ENCODE assay signal across 8 mouse cellular contexts in the genomic region with DNA sequence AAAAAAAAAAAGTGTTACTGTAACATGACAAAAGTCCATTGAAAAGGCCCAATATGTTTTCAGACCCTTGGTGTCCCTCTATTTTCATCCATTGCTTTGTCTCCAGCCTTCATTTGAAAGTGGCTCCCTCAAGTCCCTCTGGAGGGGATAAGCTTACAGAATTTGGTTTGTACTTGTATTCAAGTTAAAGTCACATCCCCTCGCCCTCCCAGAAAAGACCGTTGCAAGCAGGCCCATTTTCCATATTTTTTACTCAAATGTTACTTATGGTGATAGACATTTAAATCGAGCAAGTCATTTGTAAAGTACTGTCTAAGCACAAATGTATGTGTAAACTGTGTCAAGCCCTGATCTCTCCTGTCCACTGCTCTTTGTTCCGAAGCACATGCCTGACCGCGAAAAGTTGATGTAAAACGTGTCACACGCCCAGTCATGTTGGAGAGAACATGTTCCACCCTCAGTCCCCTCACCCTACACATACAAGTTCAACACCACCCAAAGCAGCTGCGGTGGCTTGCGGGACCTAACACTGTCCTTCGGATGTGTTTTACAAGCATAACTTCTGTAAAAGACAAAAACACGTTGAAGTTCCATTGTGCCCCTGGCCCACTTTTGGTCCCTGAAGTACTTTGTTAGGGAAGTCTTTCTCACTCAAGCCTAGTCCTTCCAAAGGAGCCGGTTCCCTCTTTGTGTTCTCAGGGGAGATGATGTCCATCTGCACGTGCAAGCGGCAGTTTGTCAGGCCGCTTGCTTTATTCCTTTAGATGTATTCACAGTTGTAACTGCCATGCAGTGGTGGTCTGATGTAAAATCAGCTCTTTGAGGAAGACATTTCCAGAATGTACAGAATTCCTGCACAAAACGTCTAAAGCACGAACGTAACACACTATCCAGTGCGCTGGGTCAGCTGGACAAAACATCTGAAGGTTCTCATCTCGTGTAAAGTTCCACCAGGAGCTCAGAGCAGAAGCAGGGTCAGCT. TPM values are rescaled to one million over a fixed set of nuclear protein-coding genes. Genes with fewer than 3 reads are reported as not detected.
DNase-seq lines count a peak whose midpoint lies in the region; ATAC-seq and TF ChIP-seq lines count a peak whose summit lies in the region.

No protein-coding gene starts in this region.

- 35% methylated on average over 21 of the region's 21 CpGs for WGBS in kidney, embryonic 14.5 days
- WGBS in heart, embryonic 15.5 days, result 25% methylated on average over 21 of the region's 21 CpGs
- 20% methylated on average over 21 of the region's 21 CpGs for WGBS in liver, embryonic 13.5 days (ENCODE audit: insufficient replicate concordance)
- 44% methylated on average over 21 of the region's 21 CpGs for WGBS in neural tube, embryonic 11.5 days

- H3K4me1 ChIP-seq in kidney, embryonic 14.5 days (ENCODE audit: control insufficient read depth, insufficient read depth, low read length), result peaks cover 30% of the 10 kb centered on the region
- peaks cover 45% of the 10 kb centered on the region for H3K4me1 ChIP-seq in heart, embryonic 15.5 days (replicated peaks)
- peaks cover 62% of the 10 kb centered on the region for H3K4me1 ChIP-seq in liver, embryonic 13.5 days (replicated peaks)
- peaks cover 9% of the 10 kb centered on the region; the same call in 1 of the 2 replicates for H3K4me1 ChIP-seq in neural tube, embryonic 11.5 days (ENCODE audit: control insufficient read depth, insufficient read depth, low read length)

- no peaks in the 10 kb centered on the region for H3K27me3 ChIP-seq in kidney, embryonic 14.5 days (ENCODE audit: control insufficient read depth, insufficient read depth, low read length)
- no peaks in the 10 kb centered on the region for H3K27me3 ChIP-seq in heart, embryonic 15.5 days
- no peaks in the 10 kb centered on the region for H3K27me3 ChIP-seq in liver, embryonic 13.5 days
- no peaks in the 10 kb centered on the region for H3K27me3 ChIP-seq in neural tube, embryonic 11.5 days (ENCODE audit: control insufficient read depth, insufficient read depth, low read length)

- DNase-seq in kidney, adult 8-10 months, result no peak
- DNase-seq in brain, embryonic 14.5 days (ENCODE audit: low read depth), result peak; percentile 65
- DNase-seq in liver, embryonic 13.5 days, result peak; percentile 50
- peak; percentile 52 for DNase-seq in neural tube, embryonic 11.5 days (ENCODE audit: low spot score)
- no peak for DNase-seq in urinary bladder, postnatal 14 days (ENCODE audit: low spot score)
- DNase-seq in T-cell, adult 2 months (ENCODE audit: low spot score), result no peak

- no peaks in the 10 kb centered on the region for H3K36me3 ChIP-seq in kidney, embryonic 14.5 days (ENCODE audit: control insufficient read depth, insufficient read depth, low read length)
- no peaks in the 10 kb centered on the region for H3K36me3 ChIP-seq in heart, embryonic 15.5 days
- 0 out of 2 replicates have a peak, but pooled peaks cover 14% of the 10 kb centered on the region for H3K36me3 ChIP-seq in liver, embryonic 13.5 days
- no peaks in the 10 kb centered on the region for H3K36me3 ChIP-seq in neural tube, embryonic 11.5 days (ENCODE audit: control insufficient read depth, insufficient read depth, low read length)

- peak overlapping the region; percentile 65 for H3K4me2 ChIP-seq in kidney, embryonic 14.5 days (replicated peaks; ENCODE audit: low read depth, low read length)
- peak overlapping the region; percentile 74 for H3K4me2 ChIP-seq in heart, embryonic 15.5 days
- peak overlapping the region; percentile 88 for H3K4me2 ChIP-seq in liver, embryonic 13.5 days
- peak overlapping the region; percentile 96 for H3K4me2 ChIP-seq in neural tube, embryonic 11.5 days (ENCODE audit: low read depth)

- H3K27ac ChIP-seq in kidney, embryonic 14.5 days (ENCODE audit: low read depth, low read length), result peak overlapping the region; percentile 100
- H3K27ac ChIP-seq in heart, embryonic 15.5 days, result peak overlapping the region; percentile 100
- peak overlapping the region; percentile 100 for H3K27ac ChIP-seq in liver, embryonic 13.5 days
- H3K27ac ChIP-seq in neural tube, embryonic 11.5 days (ENCODE audit: low read depth, low read length), result peak overlapping the region; percentile 100

- peak overlapping the region; percentile 96 for H3K4me3 ChIP-seq in kidney, embryonic 14.5 days (ENCODE audit: low read length)
- H3K4me3 ChIP-seq in heart, embryonic 15.5 days, result peak overlapping the region; percentile 94
- H3K4me3 ChIP-seq in liver, embryonic 13.5 days (replicated peaks), result peak overlapping the region; percentile 92
- H3K4me3 ChIP-seq in neural tube, embryonic 11.5 days (ENCODE audit: low read depth, low read length), result peak overlapping the region; percentile 86

- no peak for ATAC-seq in kidney, embryonic 14.5 days (ENCODE audit: low FRiP score, low TSS enrichment)
- ATAC-seq in heart, embryonic 15.5 days (replicated peaks; ENCODE audit: insufficient number of reproducible peaks, insufficient read depth, low FRiP score, low read depth), result no peak
- no peak for ATAC-seq in liver, embryonic 13.5 days (ENCODE audit: low read depth)
- no peak for ATAC-seq in neural tube, embryonic 11.5 days (ENCODE audit: insufficient read depth, low FRiP score, low TSS enrichment)

- TF ChIP-seq POLR2A in brain, embryonic 14.5 days (IDR thresholded peaks at IDR 0.05; ENCODE audit: borderline replicate concordance, extremely low read depth, insufficient read depth, insufficient read length, poor library complexity, severe bottlenecking), result no peak

- no peak for TF ChIP-seq CTCF in brain, embryonic 14.5 days (IDR thresholded peaks at IDR 0.05; ENCODE audit: borderline replicate concordance, extremely low read depth, insufficient read depth, insufficient read length)

- no peaks in the 10 kb centered on the region for H3K9me3 ChIP-seq in kidney, embryonic 14.5 days (ENCODE audit: control insufficient read depth, low read length)
- H3K9me3 ChIP-seq in heart, embryonic 15.5 days (replicated peaks), result no peaks in the 10 kb centered on the region
- H3K9me3 ChIP-seq in liver, embryonic 13.5 days (replicated peaks), result no peaks in the 10 kb centered on the region
- no peaks in the 10 kb centered on the region for H3K9me3 ChIP-seq in neural tube, embryonic 11.5 days (ENCODE audit: control insufficient read depth, low read length)

- peak overlapping the region; percentile 100 for H3K9ac ChIP-seq in kidney, embryonic 14.5 days (ENCODE audit: low read depth, low read length)
- peak overlapping the region; percentile 100 for H3K9ac ChIP-seq in heart, embryonic 15.5 days
- H3K9ac ChIP-seq in liver, embryonic 13.5 days, result peak overlapping the region; percentile 100
- peak overlapping the region; percentile 100 for H3K9ac ChIP-seq in neural tube, embryonic 11.5 days (ENCODE audit: low read length)

RNA-seq across cellular contexts. Expression of gene Zc3h4, which starts 2.5 kb away (rescaled TPM):
- polyA plus RNA-seq in kidney, embryonic 14.5 days (2014; fragmentation: Nextera tagmentation; extraction: Ambion mirVana), result 16.7 and 23.6 TPM in 2 replicates
- polyA plus RNA-seq in brain, embryonic 14.5 days (2012; rRNA removed), result 63.7 and 73.2 TPM in 2 replicates
- polyA plus RNA-seq in heart, embryonic 15.5 days (2015; fragmentation: Nextera tagmentation; extraction: Ambion mirVana), result 7.9 and 13.2 TPM in 2 replicates
- polyA plus RNA-seq in liver, embryonic 13.5 days (2015; fragmentation: Nextera tagmentation; extraction: Ambion mirVana), result 8.2 and 8.3 TPM in 2 replicates
- 16.5 and 17.3 TPM in 2 replicates for polyA plus RNA-seq in neural tube, embryonic 11.5 days (2014; fragmentation: Nextera tagmentation; extraction: Ambion mirVana)

RNA-seq across cellular contexts. Expression of gene Sae1, which starts 15.7 kb away (rescaled TPM):
- polyA plus RNA-seq in kidney, embryonic 14.5 days (2014; fragmentation: Nextera tagmentation; extraction: Ambion mirVana), result 241 and 323 TPM in 2 replicates
- polyA plus RNA-seq in brain, embryonic 14.5 days (2012; rRNA removed), result 147 and 150 TPM in 2 replicates
- 187 and 209 TPM in 2 replicates for polyA plus RNA-seq in heart, embryonic 15.5 days (2015; fragmentation: Nextera tagmentation; extraction: Ambion mirVana)
- polyA plus RNA-seq in liver, embryonic 13.5 days (2015; fragmentation: Nextera tagmentation; extraction: Ambion mirVana), result 144 and 161 TPM in 2 replicates
- 384 and 394 TPM in 2 replicates for polyA plus RNA-seq in neural tube, embryonic 11.5 days (2014; fragmentation: Nextera tagmentation; extraction: Ambion mirVana)

RNA-seq across cellular contexts. Expression of gene Tmem160, which starts 49.3 kb away (rescaled TPM):
- 56.0 TPM in 2 replicates for polyA plus RNA-seq in kidney, embryonic 14.5 days (2014; fragmentation: Nextera tagmentation; extraction: Ambion mirVana)
- 52.5 and 69.0 TPM in 2 replicates for polyA plus RNA-seq in brain, embryonic 14.5 days (2012; rRNA removed)
- polyA plus RNA-seq in heart, embryonic 15.5 days (2015; fragmentation: Nextera tagmentation; extraction: Ambion mirVana), result 76.1 and 76.3 TPM in 2 replicates
- 30.0 and 35.4 TPM in 2 replicates for polyA plus RNA-seq in liver, embryonic 13.5 days (2015; fragmentation: Nextera tagmentation; extraction: Ambion mirVana)
- polyA plus RNA-seq in neural tube, embryonic 11.5 days (2014; fragmentation: Nextera tagmentation; extraction: Ambion mirVana), result 57.2 and 59.6 TPM in 2 replicates

Comparison
In these comparisons a context has a peak if more than half of its experiments do, and no peak if none do; other contexts are left out.
1. DNase-seq: peak in brain, embryonic 14.5 days (single experiment), liver, embryonic 13.5 days (single experiment) and neural tube, embryonic 11.5 days (single experiment); none in kidney, adult 8-10 months (0 of 2), urinary bladder, postnatal 14 days (single experiment) and T-cell, adult 2 months (single experiment).
2. Peak in every context shown above with its lines, with median percentiles within 50 percentile points of each other: H3K27ac ChIP-seq, H3K4me2 ChIP-seq, H3K4me3 ChIP-seq and H3K9ac ChIP-seq.